9 mouse cellular contexts compared by ENCODE assay signal in genomic region chr5:151292310-151292709, GRCm38 (mm10). TPM values are rescaled to one million over a fixed set of nuclear protein-coding genes. Genes with fewer than 3 reads are reported as not detected.
A peak's percentile ranks its signal among the peaks of the same experiment; 100 is the strongest.
DNase-seq lines count a peak whose midpoint lies in the region; TF ChIP-seq lines count a peak whose summit lies in the region.
"Had no signal": no experiment of that assay in that cellular context is flagged by ENCODE, and none has a peak within 500 bp of the region (broad histone marks: within the 10 kb centered on the region; RNA-seq: fewer than 3 reads in every experiment).

No protein-coding gene starts in this region.

- TF ChIP-seq CTCF in embryonic fibroblast, embryonic 13.5 days (IDR thresholded peaks at IDR 0.05; ENCODE audit: borderline replicate concordance, insufficient read depth, low read length) = peak; percentile 18; the same call in 1 of the 2 replicates

- DNase-seq in cerebellum, postnatal 10 days = peak; percentile 28 to 43
- DNase-seq in cerebellum, adult 11 months = no peak
- DNase-seq in right cerebral cortex, postnatal 14 days = peak; percentile 18
- DNase-seq in right cerebral cortex, postnatal 25 days = no peak
- peak; percentile 9 for DNase-seq in retina, embryonic 14.5 days (ENCODE audit: low spot score)
- DNase-seq in MN1 (ENCODE audit: low spot score) = no peak
- DNase-seq in ovary, postnatal 14 days (ENCODE audit: low spot score) = no peak

- no peaks in the 10 kb centered on the region for H3K4me1 ChIP-seq in embryonic fibroblast, embryonic 13.5 days (ENCODE audit: control insufficient read depth, insufficient read depth, low read length)

- no peak overlapping the region for H3K27ac ChIP-seq in embryonic fibroblast, embryonic 13.5 days (ENCODE audit: insufficient read depth, low read length)

- no peak for TF ChIP-seq POLR2A in embryonic fibroblast, embryonic 13.5 days (IDR thresholded peaks at IDR 0.05; ENCODE audit: low read depth, low read length)

- H3K4me3 ChIP-seq in embryonic fibroblast, embryonic 13.5 days (ENCODE audit: insufficient read depth, low read length) = no peak overlapping the region
- H3K4me3 ChIP-seq: myocyte had no signal

RNA-seq across cellular contexts. Expression of gene Stard13, which starts 58.7 kb away (rescaled TPM):
- polyA plus RNA-seq in embryonic fibroblast, embryonic 13.5 days (2011; ENCODE audit: insufficient read length, low read depth, missing spikeins) = 19.1 and 26.6 TPM in 2 replicates

Comparison
In these comparisons a context has a peak if more than half of its experiments do, and no peak if none do; other contexts are left out.
1. DNase-seq: peak in cerebellum, postnatal 10 days (2 of 2), right cerebral cortex, postnatal 14 days (single experiment) and retina, embryonic 14.5 days (single experiment); none in cerebellum, adult 11 months (single experiment), right cerebral cortex, postnatal 25 days (single experiment), MN1 (single experiment) and ovary, postnatal 14 days (single experiment).